Mouse (Mus musculus) midbrain, embryonic 15.5 days (tissue): ENCODE data around the gene Camk2d. TPM values are rescaled to one million over a fixed set of nuclear protein-coding genes. Genes with fewer than 3 reads are reported as not detected.

Experiments used
- ATAC-seq: fragments of 200-750 bp; cut with Nextera tagmentation; replicated peaks from 2 replicates; pipeline ENCODE4 v1.8.0; 2017; ENCODE audit warnings: moderate TSS enrichment
- H3K27ac ChIP-seq: fragments of 300-500 bp; sonication (generic); 2 replicates; pipeline ENCODE4 v1.5.1; 2015; ENCODE audit warnings: mild to moderate bottlenecking, inconsistent platforms
- H3K27me3 ChIP-seq: fragments of 300-500 bp; sonication (generic); replicated peaks from 2 replicates; pipeline ENCODE4 v1.6.1; 2015; ENCODE audit warnings: inconsistent platforms
- H3K36me3 ChIP-seq: fragments of 300-500 bp; sonication (generic); replicated peaks from 2 replicates; pipeline ENCODE4 v1.6.1; 2015; ENCODE audit warnings: inconsistent platforms
- H3K4me1 ChIP-seq: fragments of 300-500 bp; sonication (generic); 2 replicates; pipeline ENCODE4 v1.6.1; 2015; ENCODE audit warnings: inconsistent platforms
- H3K4me2 ChIP-seq: fragments of 300-500 bp; sonication (generic); 2 replicates; pipeline ENCODE4 v1.6.1; 2015; ENCODE audit warnings: inconsistent platforms, mild to moderate bottlenecking, moderate library complexity
- H3K4me3 ChIP-seq: fragments of 300-500 bp; sonication (generic); 2 replicates; pipeline ENCODE4 v1.5.1; 2015; ENCODE audit warnings: mild to moderate bottlenecking, inconsistent platforms
- H3K9ac ChIP-seq: fragments of 300-500 bp; sonication (generic); 2 replicates; pipeline ENCODE4 v1.6.1; 2015; ENCODE audit warnings: mild to moderate bottlenecking, inconsistent platforms
- H3K9me3 ChIP-seq: fragments of 300-500 bp; sonication (generic); 2 replicates; pipeline ENCODE4 v1.6.1; 2016; ENCODE audit warnings: inconsistent platforms
- WGBS: fragments of 180-500 bp; shearing (Covaris S2); methylation state at CpG from one replicate; pipeline ENCODE4 v1.1.7; 2015; ENCODE audit warnings: mixed read lengths; 5-methylcytosine and 5-hydroxymethylcytosine counted together
- polyA plus RNA-seq: library from polyadenylated mRNA; unstranded; fragments of >200 nt; fragmentation: Nextera tagmentation; extraction: Ambion mirVana; gene quantifications from 2 replicates; pipeline ENCODE4 v1.2.1, GENCODE M21; 2015

The Camk2d gene
- polyA plus RNA-seq, 1 experiment from 2014 or later, result 54.7 TPM

- WGBS, result 67% methylated on average over 3 of the region's 3 CpGs
- H3K4me3 ChIP-seq, result no peak overlapping the region
- no peaks in the 10 kb centered on the region for H3K4me1 ChIP-seq
- no peak overlapping the region for H3K4me2 ChIP-seq
- no peak overlapping the region for H3K9ac ChIP-seq
- H3K27ac ChIP-seq, result no peak overlapping the region
- H3K27me3 ChIP-seq, result no peaks in the 10 kb centered on the region
- H3K9me3 ChIP-seq, result no peaks in the 10 kb centered on the region
- ATAC-seq, result no peak
- no peaks in the 10 kb centered on the region for H3K36me3 ChIP-seq
Measured at GRCm38 (mm10) chr3:126869561-126869960, 273.5 kb downstream of the Camk2d start.

- H3K4me1 ChIP-seq, result no peaks in the 10 kb centered on the region
- no peaks in the 10 kb centered on the region for H3K36me3 ChIP-seq
- no peak overlapping the region for H3K4me3 ChIP-seq
- 88% methylated on average over 1 of the region's 1 CpGs for WGBS
- H3K4me2 ChIP-seq, result no peak overlapping the region
- H3K27me3 ChIP-seq, result no peaks in the 10 kb centered on the region
- H3K9me3 ChIP-seq, result no peaks in the 10 kb centered on the region
- no peak overlapping the region for H3K27ac ChIP-seq
- ATAC-seq, result no peak
- no peak overlapping the region for H3K9ac ChIP-seq
Measured at GRCm38 (mm10) chr3:126870688-126871087, 274.6 kb downstream of the Camk2d start.

- H3K4me3 ChIP-seq, result no peak overlapping the region
- 0 out of 2 replicates have a peak, but pooled peaks cover 2% of the 10 kb centered on the region for H3K9me3 ChIP-seq
- WGBS, result 35% methylated on average over 1 of the region's 1 CpGs
- H3K36me3 ChIP-seq, result no peaks in the 10 kb centered on the region
- H3K9ac ChIP-seq, result no peak overlapping the region
- H3K4me2 ChIP-seq, result no peak overlapping the region
- H3K27ac ChIP-seq, result no peak overlapping the region
- H3K27me3 ChIP-seq, result no peaks in the 10 kb centered on the region
- ATAC-seq, result no peak
- no peaks in the 10 kb centered on the region for H3K4me1 ChIP-seq
Measured at GRCm38 (mm10) chr3:126878233-126878632, 282.1 kb downstream of the Camk2d start.

GRCm38 (mm10) chr3:126886090-126886489 is 290.0 kb downstream of the Camk2d start:
- H3K9ac ChIP-seq, result no peak overlapping the region
- no peaks in the 10 kb centered on the region for H3K27me3 ChIP-seq
- H3K4me3 ChIP-seq, result no peak overlapping the region
- no peak overlapping the region for H3K27ac ChIP-seq
- 0 out of 2 replicates have a peak, but pooled peaks cover 2% of the 10 kb centered on the region for H3K9me3 ChIP-seq
- 80% methylated on average over 4 of the region's 4 CpGs for WGBS
- ATAC-seq, result no peak
- H3K4me2 ChIP-seq, result no peak overlapping the region
- H3K4me1 ChIP-seq, result no peaks in the 10 kb centered on the region
- no peaks in the 10 kb centered on the region for H3K36me3 ChIP-seq

GRCm38 (mm10) chr3:126886644-126887043 is 290.5 kb downstream of the Camk2d start:
- Histone ChIP-seq H3K27me3 (no peaks in the 10 kb centered on the region), H3K9ac (no peak overlapping the region), H3K4me1 (no peaks in the 10 kb centered on the region), H3K9me3 (no peaks in the 10 kb centered on the region), H3K27ac (no peak overlapping the region), H3K4me2 (no peak overlapping the region), H3K4me3 (no peak overlapping the region), H3K36me3 (no peaks in the 10 kb centered on the region)
- no peak for ATAC-seq
- WGBS, result 80% methylated on average over 4 of the region's 4 CpGs

Other genes starting within 250 kb of the Camk2d start
- 0.27 and 0.39 TPM in 2 replicates for gene Arsj, start 232.6 kb upstream of the Camk2d start, polyA plus RNA-seq